Mouse (Mus musculus): ENCODE data around the gene Tmem72.

Gene Tmem72

GRCm38 (mm10) chr6:116653191-116653590 lies 63.5 kb downstream of the Tmem72 start:
- in situ Hi-C loops (cut with MseI, MboI) = loop anchor here (5.0 to 25.0 kb wide), 2 partner anchors 44 to 1184 kb away; partner anchors contain the start of gene Zfp637 (in 1 of the 2)

GRCm38 (mm10) chr6:116651437-116652118 lies 65.1 kb downstream of the Tmem72 start:
- in situ Hi-C loops (cut with MseI, MboI) = loop anchor here (5.0 to 25.0 kb wide), 2 partner anchors 46 to 1186 kb away; partner anchors contain the start of gene Zfp637 (in 1 of the 2)

- in situ Hi-C loops (cut with MseI, MboI) = loop anchor here (5.0 to 25.0 kb wide), 2 partner anchors 47 to 1187 kb away; partner anchors contain the start of gene Zfp637 (in 1 of the 2)
Observed at GRCm38 (mm10) chr6:116650406-116650805, 66.3 kb downstream of the Tmem72 start, which contains the start of gene Depp1. Gene Depp1, plus strand, starts transcription at chr6:116650609.

GRCm38 (mm10) chr6:116649811-116650210 lies 66.9 kb downstream of the Tmem72 start:
- in situ Hi-C loops (cut with MseI, MboI) = loop anchor here (5.0 to 25.0 kb wide), 2 partner anchors 47 to 1187 kb away; partner anchors contain the start of gene Zfp637 (in 1 of the 2)

- in situ Hi-C loops (cut with MseI, MboI) = no loop called here
Observed at GRCm38 (mm10) chr6:116647763-116648162, 69.0 kb downstream of the Tmem72 start.

GRCm38 (mm10) chr6:116644335-116644734 lies 72.4 kb downstream of the Tmem72 start:
- in situ Hi-C loops (cut with MseI, MboI) = no loop called here

GRCm38 (mm10) chr6:116643881-116644280 lies 72.8 kb downstream of the Tmem72 start:
- in situ Hi-C loops (cut with MseI, MboI) = no loop called here

- in situ Hi-C loops (cut with MseI, MboI) = no loop called here
Observed at GRCm38 (mm10) chr6:116642942-116643341, 73.8 kb downstream of the Tmem72 start.

GRCm38 (mm10) chr6:116639663-116640062 lies 77.0 kb downstream of the Tmem72 start:
- in situ Hi-C loops (cut with MseI, MboI) = no loop called here

GRCm38 (mm10) chr6:116638871-116639270 lies 77.8 kb downstream of the Tmem72 start:
- in situ Hi-C loops (cut with MseI, MboI) = no loop called here

- in situ Hi-C loops (cut with MseI, MboI) = no loop called here
Observed at GRCm38 (mm10) chr6:116637496-116637895, 79.2 kb downstream of the Tmem72 start.

- in situ Hi-C loops (cut with MseI, MboI) = no loop called here
Observed at GRCm38 (mm10) chr6:116636581-116637235, 80.0 kb downstream of the Tmem72 start.

- in situ Hi-C loops (cut with MseI, MboI) = no loop called here
Observed at GRCm38 (mm10) chr6:116635251-116636180, 81.2 kb downstream of the Tmem72 start.

GRCm38 (mm10) chr6:116633741-116634695 lies 82.7 kb downstream of the Tmem72 start:
- in situ Hi-C loops (cut with MseI, MboI) = no loop called here

- in situ Hi-C loops (cut with MseI, MboI) = no loop called here
Observed at GRCm38 (mm10) chr6:116632129-116632528, 84.6 kb downstream of the Tmem72 start.

GRCm38 (mm10) chr6:116629766-116630165 lies 86.9 kb downstream of the Tmem72 start:
- in situ Hi-C loops (cut with MseI, MboI) = no loop called here
